Mouse (Mus musculus) CH12.LX (cell line): ENCODE results near the gene Foxn1. TPM values are rescaled to one million over a fixed set of nuclear protein-coding genes. Genes with fewer than 3 reads are reported as not detected.

Source experiments
- DNase-seq: peaks from one replicate; pipeline ENCODE4 v3.0.0-alpha.2; 2013; ENCODE audit errors: extremely low read depth
- H3K27ac ChIP-seq: 2 replicates; pipeline ENCODE4 v1.5.1; 2012; ENCODE audit warnings: low read depth, mild to moderate bottlenecking, control low read depth, moderate library complexity; ENCODE audit not compliant: insufficient read depth
- H3K27me3 ChIP-seq: replicated peaks from 2 replicates; pipeline ENCODE3; 2012; ENCODE audit warnings: inconsistent platforms
- H3K36me3 ChIP-seq, 2 experiments: replicated peaks in 1 of 2; 2 replicates each; pipeline versions ENCODE3 to v1.6.1; 2012; ENCODE audit warnings: inconsistent platforms in 1 of 2, low read length in 1 of 2, mild to moderate bottlenecking in 1 of 2, mixed read lengths in 1 of 2, moderate library complexity in 1 of 2; ENCODE audit not compliant: control insufficient read depth in 1 of 2, insufficient read depth in 1 of 2
- H3K4me1 ChIP-seq, 2 experiments: 2 replicates each; pipeline ENCODE4 v1.6.1; 2012; ENCODE audit warnings: inconsistent platforms in 1 of 2, moderate library complexity in 1 of 2; ENCODE audit not compliant: insufficient read depth in 2 of 2, control insufficient read depth in 1 of 2
- H3K4me2 ChIP-seq: 2 replicates; pipeline ENCODE4 v1.6.1; 2012; ENCODE audit warnings: low read depth, mild to moderate bottlenecking, control low read depth; ENCODE audit not compliant: poor library complexity, insufficient read depth, severe bottlenecking
- H3K4me3 ChIP-seq, 3 experiments: fragments of 150-350 bp in 1 of 3; sonication (generic) in 1 of 3; replicated peaks in 1 of 3; 2 replicates each; pipeline versions ENCODE3 to v1.5.1; 2011 to 2012; ENCODE audit warnings: low read depth in 2 of 3, low read length in 2 of 3, mild to moderate bottlenecking in 2 of 3, moderate library complexity in 2 of 3, control low read depth in 1 of 3, improper control_type of control experiment in 1 of 3, inconsistent platforms in 1 of 3, mixed read lengths in 1 of 3; ENCODE audit not compliant: poor library complexity in 1 of 3
- H3K79me2 ChIP-seq: replicated peaks from 2 replicates; pipeline ENCODE4 v1.6.1; 2012; ENCODE audit warnings: mild to moderate bottlenecking, moderate library complexity; ENCODE audit not compliant: control insufficient read depth, poor library complexity, insufficient read depth, severe bottlenecking; ENCODE audit errors: extremely low read depth
- H3K9ac ChIP-seq: 2 replicates; pipeline ENCODE4 v1.6.1; 2012; ENCODE audit warnings: low read depth, mild to moderate bottlenecking, control low read depth, moderate library complexity; ENCODE audit not compliant: insufficient read depth
- H3K9me3 ChIP-seq: replicated peaks from 2 replicates; pipeline ENCODE3; 2012; ENCODE audit warnings: low read length, inconsistent platforms, mixed read lengths
- BHLHE40 ChIP-seq: IDR thresholded peaks from 2 replicates; pipeline ENCODE4 v1.6.1; 2011; ENCODE audit warnings: mild to moderate bottlenecking, low read depth, low read length, improper control_type of control experiment
- CHD1 ChIP-seq: IDR thresholded peaks from 2 replicates; pipeline ENCODE4 v1.6.1; 2012; ENCODE audit warnings: low read depth, low read length, improper control_type of control experiment, inconsistent platforms
- CTCF ChIP-seq, 2 experiments: IDR thresholded peaks in 1 of 2; conservative IDR thresholded peaks in 1 of 2; 2 replicates each; pipeline ENCODE4 v1.5.1; 2011 to 2012; ENCODE audit warnings: low read depth in 2 of 2, low read length in 2 of 2, improper control_type of control experiment in 1 of 2, inconsistent platforms in 1 of 2, mild to moderate bottlenecking in 1 of 2, moderate library complexity in 1 of 2
- E2F4 ChIP-seq: IDR thresholded peaks from 2 replicates; pipeline ENCODE4 v1.6.1; 2011; ENCODE audit warnings: low read depth, low read length, improper control_type of control experiment; ENCODE audit not compliant: insufficient replicate concordance
- EP300 ChIP-seq: IDR thresholded peaks from 2 replicates; pipeline ENCODE4 v1.6.1; 2011; ENCODE audit warnings: low read length, improper control_type of control experiment
- ETS1 ChIP-seq: conservative IDR thresholded peaks from 2 replicates; pipeline ENCODE4 v1.6.1; 2012; ENCODE audit warnings: low read depth, mild to moderate bottlenecking, inconsistent platforms, low read length, improper control_type of control experiment, moderate library complexity
- GABPA ChIP-seq: IDR thresholded peaks from 2 replicates; pipeline ENCODE4 v1.6.1; 2012; ENCODE audit warnings: low read depth, low read length, improper control_type of control experiment, inconsistent platforms; ENCODE audit not compliant: insufficient replicate concordance
- HCFC1 ChIP-seq: IDR thresholded peaks from 2 replicates; pipeline ENCODE4 v1.6.1; 2012; ENCODE audit warnings: low read depth, mild to moderate bottlenecking, inconsistent platforms, low read length, improper control_type of control experiment
- IRF4 ChIP-seq: IDR thresholded peaks from 2 replicates; pipeline ENCODE4 v1.6.1; 2014; ENCODE audit warnings: low read depth, mild to moderate bottlenecking, inconsistent platforms, low read length, improper control_type of control experiment
- JUN ChIP-seq: IDR thresholded peaks from 2 replicates; pipeline ENCODE4 v1.6.1; 2011; ENCODE audit warnings: low read depth, mild to moderate bottlenecking, low read length, improper control_type of control experiment, moderate library complexity; ENCODE audit not compliant: insufficient read depth
- JUND ChIP-seq: conservative IDR thresholded peaks from 2 replicates; pipeline ENCODE4 v1.6.1; 2011; ENCODE audit warnings: low read depth, low read length, improper control_type of control experiment
- KAT2A ChIP-seq: IDR thresholded peaks from 2 replicates; pipeline ENCODE4 v1.6.1; 2012; ENCODE audit warnings: low read length, improper control_type of control experiment, inconsistent platforms; ENCODE audit not compliant: insufficient replicate concordance
- MAFK ChIP-seq: IDR thresholded peaks from 2 replicates; pipeline ENCODE4 v1.6.1; 2011; ENCODE audit warnings: low read length, improper control_type of control experiment; ENCODE audit not compliant: insufficient replicate concordance
- MAX ChIP-seq: IDR thresholded peaks from 2 replicates; pipeline ENCODE4 v1.6.1; 2011; ENCODE audit warnings: low read length, improper control_type of control experiment
- MAZ ChIP-seq: IDR thresholded peaks from 2 replicates; pipeline ENCODE4 v1.6.1; 2012; ENCODE audit warnings: low read depth, mild to moderate bottlenecking, inconsistent platforms, low read length, improper control_type of control experiment, moderate library complexity
- MEF2A ChIP-seq: IDR thresholded peaks from 2 replicates; pipeline ENCODE4 v1.6.1; 2014; ENCODE audit warnings: low read depth, mild to moderate bottlenecking, inconsistent platforms, low read length, improper control_type of control experiment, borderline replicate concordance
- MXI1 ChIP-seq: IDR thresholded peaks from 2 replicates; pipeline ENCODE4 v1.6.1; 2011; ENCODE audit warnings: mild to moderate bottlenecking, low read depth, low read length, improper control_type of control experiment
- MYC ChIP-seq: IDR thresholded peaks from 2 replicates; pipeline ENCODE4 v1.6.1; 2011; ENCODE audit warnings: low read depth, mild to moderate bottlenecking, improper control_type of control experiment, low read length
- NRF1 ChIP-seq: IDR thresholded peaks from 2 replicates; pipeline ENCODE4 v1.6.1; 2014; ENCODE audit warnings: low read depth, mild to moderate bottlenecking, inconsistent platforms, low read length, improper control_type of control experiment, moderate library complexity
- PAX5 ChIP-seq: IDR thresholded peaks from 2 replicates; pipeline ENCODE4 v1.6.1; 2012; ENCODE audit warnings: low read length, inconsistent platforms, mixed read lengths
- POLR2A ChIP-seq: IDR thresholded peaks from 2 replicates; pipeline ENCODE4 v1.6.1; 2011; ENCODE audit warnings: low read depth, mild to moderate bottlenecking, improper control_type of control experiment, low read length
- POLR2AphosphoS2 ChIP-seq: IDR thresholded peaks from 2 replicates; pipeline ENCODE4 v1.6.1; 2011; ENCODE audit warnings: low read depth, low read length, improper control_type of control experiment
- RAD21 ChIP-seq: IDR thresholded peaks from 2 replicates; pipeline ENCODE4 v1.6.1; 2011; ENCODE audit warnings: low read depth, mild to moderate bottlenecking, low read length, improper control_type of control experiment, moderate library complexity
- RCOR1 ChIP-seq: conservative IDR thresholded peaks from 2 replicates; pipeline ENCODE4 v1.6.1; 2012; ENCODE audit warnings: low read depth, mild to moderate bottlenecking, inconsistent platforms, low read length, improper control_type of control experiment
- SIN3A ChIP-seq: IDR thresholded peaks from 2 replicates; pipeline ENCODE4 v1.6.1; 2012; ENCODE audit warnings: low read length, improper control_type of control experiment, inconsistent platforms
- SMC3 ChIP-seq: IDR thresholded peaks from 2 replicates; pipeline ENCODE4 v1.6.1; 2011; ENCODE audit warnings: low read depth, low read length, improper control_type of control experiment
- TBP ChIP-seq: conservative IDR thresholded peaks from 2 replicates; pipeline ENCODE4 v1.6.1; 2011; ENCODE audit warnings: low read depth, low read length, improper control_type of control experiment
- TCF12 ChIP-seq: IDR thresholded peaks from 2 replicates; pipeline ENCODE4 v1.6.1; 2014; ENCODE audit warnings: low read depth, mild to moderate bottlenecking, inconsistent platforms, low read length, improper control_type of control experiment
- UBTF ChIP-seq: IDR thresholded peaks from 2 replicates; pipeline ENCODE4 v1.6.1; 2012; ENCODE audit warnings: low read depth, mild to moderate bottlenecking, inconsistent platforms, low read length, improper control_type of control experiment, moderate library complexity
- USF1 ChIP-seq: IDR thresholded peaks from 2 replicates; pipeline ENCODE4 v1.6.1; 2014; ENCODE audit warnings: low read depth, mild to moderate bottlenecking, inconsistent platforms, low read length, improper control_type of control experiment
- ZC3H11A ChIP-seq: IDR thresholded peaks from 2 replicates; pipeline ENCODE4 v1.6.1; 2012; ENCODE audit warnings: low read depth, mild to moderate bottlenecking, inconsistent platforms, low read length, improper control_type of control experiment
- ZKSCAN1 ChIP-seq: IDR thresholded peaks from 2 replicates; pipeline ENCODE4 v1.6.1; 2012; ENCODE audit warnings: low read depth, inconsistent platforms, low read length, improper control_type of control experiment, borderline replicate concordance
- ZMIZ1 ChIP-seq: IDR thresholded peaks from 2 replicates; pipeline ENCODE4 v1.6.1; 2012; ENCODE audit warnings: low read depth, mild to moderate bottlenecking, inconsistent platforms, low read length, improper control_type of control experiment
- dilution Hi-C: fragments of 300-500 bp; cut with MboI; formaldehyde crosslinking; loops from 2 replicates; pipeline ENCODE4 v1.14.3; 2020; ENCODE audit warnings: low sequenced_read_pairs; ENCODE audit not compliant: extremely low pct_unique_long_range_greater_than_20kb, extremely low pct_ligation_motif_present
- in situ Hi-C: fragments of 300-500 bp; cut with MboI; formaldehyde crosslinking; loops from 3 replicates; pipeline ENCODE4 v1.14.3; 2019; ENCODE audit warnings: low sequenced_read_pairs, low pct_ligation_motif_present, low pct_unique_long_range_greater_than_20kb, mixed read lengths
- polyA plus RNA-seq: library from polyadenylated mRNA; unstranded; fragments of >175 nt; gene quantifications from 2 replicates; pipeline ENCODE4 v1.2.1, GENCODE M21; 2012; ENCODE audit warnings: low read depth; ENCODE audit not compliant: insufficient read length
- total RNA-seq, 2 experiments: library from RNA; depleted of rRNA; stranded (reverse); fragments of 300-350 nt in 1 of 2; fragments of >200 nt in 1 of 2; gene quantifications; 2 replicates each; pipeline ENCODE4 v1.2.3; 2012 to 2014

Gene Foxn1
- total and polyA plus RNA-seq, 3 experiments = not detected

- TF ChIP-seq PAX5 (no peak), MAFK (no peak), JUND (no peak), BHLHE40 (0 out of 2 replicates have a peak, but pooled peaks have one; percentile 25), RCOR1 (no peak), NRF1 (peak; percentile 49), ZC3H11A (peak; percentile 29; the same call in 1 of the 2 replicates), HCFC1 (no peak), KAT2A (no peak), ZKSCAN1 (no peak), ETS1 (no peak), MAX (no peak; the same call in 1 of the 2 replicates), MAZ (peak; percentile 33; the same call in 1 of the 2 replicates), IRF4 (peak; percentile 70), EP300 (no peak), MXI1 (peak; percentile 29; the same call in 1 of the 2 replicates), JUN (no peak), TCF12 (peak; percentile 21; the same call in 1 of the 2 replicates)
These were observed 26.1 kb downstream of the Foxn1 start (continued) for GRCm38 (mm10) chr11:78360125-78360788.

- Histone ChIP-seq H3K27me3 (peaks cover 11% of the 10 kb centered on the region), H3K4me3 (no peak overlapping the region), H3K79me2 (no peaks in the 10 kb centered on the region), H3K9ac (no peak overlapping the region), H3K36me3 (no peaks in the 10 kb centered on the region), H3K4me2 (no peak overlapping the region), H3K9me3 (no peaks in the 10 kb centered on the region), H3K27ac (no peak overlapping the region), H3K4me1 (peaks cover 3 to 27% of the 10 kb centered on the region in 2 experiments)
- DNase-seq = peak; percentile 76
- dilution Hi-C loops (no loop called here), in situ Hi-C loops (no loop called here)
- TF ChIP-seq PAX5 (no peak), EP300 (no peak), CTCF (conservative IDR thresholded peaks at IDR 0.05 in 1 of 2, IDR thresholded peaks at IDR 0.05 in 1 of 2; ENCODE audit: low read depth in 2 of 2, low read length in 2 of 2) (peak; percentile 76 to 93), POLR2AphosphoS2 (no peak), ZC3H11A (no peak), RAD21 (peak; percentile 62), MYC (0 out of 2 replicates have a peak, but pooled peaks have one; percentile 28), BHLHE40 (peak; percentile 75), RCOR1 (no peak), MEF2A (no peak), TBP (no peak), POLR2A (no peak), ZMIZ1 (no peak), MXI1 (no peak), NRF1 (no peak), ETS1 (no peak), SIN3A (no peak), SMC3 (peak; percentile 56), TCF12 (peak; percentile 47; the same call in 1 of the 2 replicates), MAZ (no peak), UBTF (no peak), JUND (no peak), MAX (peak; percentile 51; the same call in 1 of the 2 replicates), MAFK (no peak), GABPA (no peak), CHD1 (no peak), E2F4 (no peak), ZKSCAN1 (no peak), USF1 (no peak)
These were observed 27.9 kb downstream of the Foxn1 start for GRCm38 (mm10) chr11:78358330-78359007.
